Mouse (Mus musculus): ENCODE measurements around the gene Eif2s1.

DNA sequence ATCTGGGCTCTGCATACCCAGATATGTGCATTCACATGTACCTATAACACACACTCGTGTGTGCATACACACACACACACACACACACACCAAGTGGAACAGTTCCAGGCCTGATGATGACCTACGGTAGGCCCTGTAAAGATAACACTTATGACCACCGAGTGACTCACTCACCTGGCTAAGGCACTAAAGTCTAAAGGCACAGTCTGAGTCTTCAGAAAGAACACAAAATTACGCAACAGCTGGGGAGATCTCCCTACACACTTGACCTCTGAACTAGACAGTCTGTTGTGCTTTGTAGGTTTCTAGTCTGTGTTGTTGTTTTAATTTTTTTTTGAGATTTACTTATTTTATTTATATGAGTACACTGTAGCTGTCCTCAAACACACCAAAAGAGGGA, 52.8 kb downstream of the Eif2s1 start:
- TF ChIP-seq CTCF (IDR thresholded peaks at IDR 0.05) (no peak), EP300 (IDR thresholded peaks at IDR 0.05) (no peak)

Measured in lung, postnatal 0 days (tissue).